Mouse (Mus musculus) myocyte (in vitro differentiated cells): ENCODE results near the gene Cabp2. TPM values are rescaled to one million over a fixed set of nuclear protein-coding genes. Genes with fewer than 3 reads are reported as not detected.
"Not testable (repeated sequence)": the region's sequence is repeated elsewhere in the genome, so short reads cannot be mapped to it uniquely, and the experiment has no call there.

Experiments used
- H3K27me3 ChIP-seq: one replicate; pipeline ENCODE4 v1.6.1; 2011; ENCODE audit not compliant: control insufficient read depth, insufficient read depth, insufficient read length
- H3K36me3 ChIP-seq: one replicate; pipeline ENCODE4 v1.6.1; 2011; ENCODE audit not compliant: control insufficient read depth, insufficient read depth
- H3K4me2 ChIP-seq: one replicate; pipeline ENCODE4 v1.6.1; 2011; ENCODE audit warnings: low read depth, control low read depth
- H3K4me3 ChIP-seq: one replicate; pipeline ENCODE4 v1.5.1; 2011; ENCODE audit warnings: mild to moderate bottlenecking, control low read depth, moderate library complexity
- H3K79me2 ChIP-seq: one replicate; pipeline ENCODE4 v1.6.1; 2011; ENCODE audit not compliant: control insufficient read depth, insufficient read depth
- H3ac ChIP-seq: one replicate; pipeline ENCODE4 v1.6.1; 2011; ENCODE audit not compliant: control insufficient read depth, insufficient read length
- CEBPB ChIP-seq: IDR thresholded peaks from 2 replicates; pipeline ENCODE4 v1.6.1; 2011; ENCODE audit warnings: mild to moderate bottlenecking, moderate library complexity; ENCODE audit not compliant: poor library complexity, insufficient read depth, severe bottlenecking
- E2F4 ChIP-seq: IDR thresholded peaks from one replicate; pipeline ENCODE4 v1.6.1; 2011; ENCODE audit warnings: mild to moderate bottlenecking, control low read depth, moderate library complexity; ENCODE audit not compliant: insufficient read depth
- MAX ChIP-seq: IDR thresholded peaks from one replicate; pipeline ENCODE4 v1.6.1; 2011; ENCODE audit warnings: low read depth, mild to moderate bottlenecking, control low read depth
- MYOD1 ChIP-seq, 3 experiments: IDR thresholded peaks; one replicate each; pipeline ENCODE4 v1.6.1; 2011; ENCODE audit warnings: control low read depth in 2 of 3, low read depth in 2 of 3, mild to moderate bottlenecking in 2 of 3, moderate library complexity in 1 of 3; ENCODE audit not compliant: insufficient read length in 2 of 3, control insufficient read depth in 1 of 3
- MYOG ChIP-seq, 3 experiments: IDR thresholded peaks; one replicate each; pipeline ENCODE4 v1.6.1; 2011; ENCODE audit warnings: control low read depth in 2 of 3, low read depth in 2 of 3, mild to moderate bottlenecking in 2 of 3; ENCODE audit not compliant: insufficient read length in 2 of 3, control insufficient read depth in 1 of 3, insufficient read depth in 1 of 3
- POLR2A ChIP-seq: IDR thresholded peaks from one replicate; pipeline ENCODE4 v1.6.1; 2011; ENCODE audit warnings: low read depth, mild to moderate bottlenecking, control low read depth, moderate library complexity; ENCODE audit not compliant: insufficient read length
- POLR2AphosphoS2 ChIP-seq: IDR thresholded peaks from one replicate; pipeline ENCODE4 v1.6.1; 2011; ENCODE audit warnings: low read depth, control low read depth; ENCODE audit not compliant: insufficient read length
- REST ChIP-seq: IDR thresholded peaks from one replicate; pipeline ENCODE4 v1.6.1; 2011; ENCODE audit warnings: mild to moderate bottlenecking, control low read depth, moderate library complexity; ENCODE audit not compliant: insufficient read depth, insufficient read length
- SRF ChIP-seq: IDR thresholded peaks from one replicate; pipeline ENCODE4 v1.6.1; 2011; ENCODE audit warnings: low read depth; ENCODE audit not compliant: control insufficient read depth, insufficient read length
- TCF12 ChIP-seq: IDR thresholded peaks from one replicate; pipeline ENCODE4 v1.6.1; 2011; ENCODE audit warnings: mild to moderate bottlenecking, control low read depth; ENCODE audit not compliant: poor library complexity, insufficient read depth, severe bottlenecking
- TCF3 ChIP-seq: IDR thresholded peaks from one replicate; pipeline ENCODE4 v1.6.1; 2011; ENCODE audit warnings: low read depth, control low read depth; ENCODE audit not compliant: insufficient read length
- USF1 ChIP-seq: IDR thresholded peaks from one replicate; pipeline ENCODE4 v1.6.1; 2011; ENCODE audit warnings: low read depth, mild to moderate bottlenecking, control low read depth, moderate library complexity
- polyA plus RNA-seq: library from polyadenylated mRNA; unstranded; fragments of >200 nt; fragmentation: generic; extraction: Trizol; gene quantifications from one replicate; pipeline ENCODE4 v1.2.1, GENCODE M21; 2012; ENCODE audit warnings: missing spikeins

The Cabp2 gene
- polyA plus RNA-seq, 1 experiment: not detected

DNA sequence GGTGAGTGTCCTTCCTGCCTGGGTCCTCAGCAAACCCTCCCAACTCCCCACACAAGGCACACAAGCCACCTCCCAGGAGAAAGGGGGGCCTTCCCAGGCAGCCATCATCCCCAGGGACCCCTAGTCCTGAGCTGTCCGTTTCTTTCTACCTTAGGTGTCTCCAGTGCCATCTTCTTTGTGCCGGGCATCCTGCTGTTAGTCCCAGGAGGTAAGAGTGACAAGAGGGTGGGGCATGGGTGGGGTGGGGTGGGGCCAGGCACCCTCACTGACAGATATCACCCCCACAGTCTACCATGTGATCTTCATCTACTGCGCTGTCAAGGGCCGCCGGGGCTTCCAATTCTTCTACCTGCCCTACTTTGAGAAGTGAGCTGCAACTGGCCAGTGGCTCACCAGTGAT lies 49.7 kb downstream of the Cabp2 start:
- Histone ChIP-seq H3ac (no peak overlapping the region), H3K79me2 (peaks cover 15% of the 10 kb centered on the region), H3K27me3 (no peaks in the 10 kb centered on the region), H3K36me3 (peaks cover 18% of the 10 kb centered on the region), H3K4me2 (no peak overlapping the region), H3K4me3 (no peak overlapping the region)
- TF ChIP-seq MYOD1 (IDR thresholded peaks at IDR 0.05; ENCODE audit: control insufficient read depth in 1 of 3, insufficient read length in 2 of 3, low read depth in 2 of 3) (no peak), TCF3 (no peak), MAX (no peak), SRF (no peak), POLR2A (no peak), USF1 (no peak), REST (no peak), MYOG (IDR thresholded peaks at IDR 0.05; ENCODE audit: control insufficient read depth in 1 of 3, insufficient read depth in 1 of 3, insufficient read length in 2 of 3, low read depth in 2 of 3) (no peak), E2F4 (no peak), CEBPB (no peak), POLR2AphosphoS2 (no peak), TCF12 (no peak)

DNA sequence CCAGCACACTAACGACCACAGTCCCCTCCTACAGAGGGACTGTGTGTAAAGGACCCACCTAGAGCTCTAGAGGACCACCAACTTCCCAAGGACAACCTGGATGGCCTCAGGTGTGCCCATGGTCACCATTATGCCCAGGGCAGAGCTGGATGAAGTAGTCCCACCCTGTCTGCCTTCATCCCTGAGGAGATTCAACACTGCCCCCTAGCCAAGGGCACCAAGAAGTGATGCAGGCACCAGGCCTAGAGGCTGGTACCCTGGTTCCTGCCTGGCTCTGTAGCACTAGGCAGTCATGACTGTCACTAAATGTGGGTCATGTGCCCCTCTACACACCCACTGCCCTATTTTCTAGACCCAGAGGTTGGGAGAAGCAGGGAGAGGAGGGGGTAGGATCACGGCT lies 50.4 kb downstream of the Cabp2 start:
- Histone ChIP-seq H3K79me2 (peaks cover 10% of the 10 kb centered on the region), H3K27me3 (no peaks in the 10 kb centered on the region), H3ac (no peak overlapping the region), H3K4me3 (no peak overlapping the region), H3K4me2 (no peak overlapping the region), H3K36me3 (peaks cover 18% of the 10 kb centered on the region)
- TF ChIP-seq USF1: no peak

DNA sequence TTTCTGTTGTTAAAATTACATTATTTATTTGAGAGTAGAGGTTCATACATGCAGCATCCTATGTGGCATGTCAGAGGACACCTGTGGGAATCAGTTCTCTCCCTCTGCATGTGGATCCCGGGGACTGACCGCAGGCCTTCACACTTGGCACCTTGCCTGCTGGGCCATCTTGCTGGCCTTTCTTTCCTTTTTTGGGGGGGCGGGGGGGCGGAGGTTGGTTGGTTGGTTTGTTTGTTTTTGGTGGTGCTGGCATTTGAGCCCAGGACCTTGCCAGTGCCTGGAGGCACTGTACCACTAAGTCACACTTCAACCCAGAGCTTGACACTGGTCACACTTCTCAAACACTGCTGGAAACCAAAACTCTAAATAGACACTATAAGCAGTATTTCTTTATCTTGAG lies 53.0 kb downstream of the Cabp2 start:
- Histone ChIP-seq H3K27me3 (no peaks in the 10 kb centered on the region), H3K4me3 (no peak overlapping the region), H3K36me3 (peaks cover 18% of the 10 kb centered on the region), H3K79me2 (no peaks in the 10 kb centered on the region), H3K4me2 (no peak overlapping the region), H3ac (no peak overlapping the region)
- no peak for TF ChIP-seq USF1

DNA sequence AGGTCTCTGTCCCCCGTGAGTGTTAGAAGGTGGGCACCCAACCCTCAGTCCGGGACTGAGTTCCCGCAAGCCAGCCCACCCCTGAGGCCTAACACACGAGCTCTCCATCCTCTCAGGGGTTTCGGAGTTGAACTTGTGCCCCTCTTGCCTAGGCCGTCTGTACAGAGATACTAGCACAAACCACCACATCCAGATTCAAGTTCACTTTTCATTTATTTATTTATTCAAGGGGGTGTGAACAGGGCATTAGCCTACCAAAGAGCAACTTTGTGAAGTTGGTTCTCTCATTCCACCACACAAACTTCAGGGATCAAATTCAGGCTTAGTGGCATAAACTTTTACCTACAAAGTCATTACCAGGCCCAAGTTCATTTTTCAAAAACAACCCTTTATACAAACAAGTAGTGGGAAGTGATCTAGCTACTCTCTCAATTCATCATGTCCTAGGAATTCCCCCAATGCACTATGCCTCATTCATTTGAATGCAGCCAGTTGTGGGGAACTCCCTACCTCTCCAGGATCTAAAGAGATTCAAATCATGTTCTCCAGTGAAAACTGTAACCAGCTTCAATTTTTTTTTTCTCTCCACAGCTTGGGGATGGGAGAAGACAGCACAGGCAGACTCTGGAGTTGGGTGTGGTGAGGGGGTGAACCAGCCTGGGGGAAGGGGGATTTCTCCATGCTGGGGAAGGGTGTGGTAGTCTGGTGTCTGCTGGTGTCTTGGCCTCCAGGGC lies 54.0 kb downstream of the Cabp2 start:
- H3K27me3 ChIP-seq, H3K79me2 ChIP-seq, H3ac ChIP-seq, H3K4me3 ChIP-seq, H3K4me2 ChIP-seq: not testable (repeated sequence)
- peaks cover 12% of the 10 kb centered on the region for H3K36me3 ChIP-seq

DNA sequence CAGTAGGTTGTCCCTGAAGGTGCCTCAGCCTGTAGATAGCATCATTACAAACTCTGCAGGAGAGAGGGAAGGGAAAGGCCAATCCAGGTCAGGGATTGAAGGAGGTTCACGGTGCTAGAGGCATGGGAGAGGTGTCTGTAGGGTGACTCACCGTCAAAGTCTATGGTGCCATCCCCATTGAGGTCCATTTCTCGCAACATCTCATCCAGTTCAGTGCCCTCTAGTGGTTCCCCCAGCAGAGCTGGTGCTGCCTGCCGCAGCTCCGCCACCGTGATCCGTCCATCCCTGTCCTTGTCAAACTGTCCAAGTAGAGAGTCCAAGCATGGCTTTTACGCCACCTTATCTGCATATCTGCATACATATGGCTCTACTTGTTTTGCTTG lies 54.6 kb downstream of the Cabp2 start:
- H3K4me2 ChIP-seq, H3K27me3 ChIP-seq, H3K79me2 ChIP-seq, H3ac ChIP-seq, H3K4me3 ChIP-seq: not testable (repeated sequence)
- H3K36me3 ChIP-seq: peaks cover 12% of the 10 kb centered on the region

DNA sequence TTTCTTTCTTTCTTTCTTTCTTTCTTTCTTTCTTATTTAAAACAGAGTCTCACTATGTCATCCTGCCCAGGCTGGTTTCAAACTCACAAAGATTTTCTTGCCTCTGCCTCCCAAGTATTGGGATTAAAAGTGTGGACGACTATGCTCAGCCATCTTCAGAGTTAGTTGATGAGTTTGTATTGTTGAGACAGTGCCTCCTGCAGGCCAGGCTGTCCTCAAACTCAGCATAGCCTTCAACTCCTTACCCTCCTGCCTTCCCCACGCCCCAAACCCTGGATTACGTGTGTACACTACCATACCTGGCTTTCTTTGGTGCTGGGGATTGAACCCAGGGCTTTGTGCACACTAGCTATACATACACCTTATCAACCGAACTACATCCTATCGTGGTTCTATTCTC lies 55.1 kb downstream of the Cabp2 start:
- Histone ChIP-seq H3K36me3 (peaks cover 12% of the 10 kb centered on the region), H3ac (no peak overlapping the region), H3K27me3 (no peaks in the 10 kb centered on the region), H3K4me3 (no peak overlapping the region), H3K79me2 (no peaks in the 10 kb centered on the region), H3K4me2 (no peak overlapping the region)
- TF ChIP-seq MYOD1 (IDR thresholded peaks at IDR 0.05; ENCODE audit: control insufficient read depth in 1 of 3, insufficient read length in 2 of 3, low read depth in 2 of 3): no peak

Other genes with a start within 250 kb of the Cabp2 start
- 35.5 TPM for gene Chka, start 229.8 kb upstream of the Cabp2 start, polyA plus RNA-seq
- 50.9 TPM for gene Tcirg1, start 174.4 kb upstream of the Cabp2 start, polyA plus RNA-seq
- gene Ndufs8, start 168.8 kb upstream of the Cabp2 start, polyA plus RNA-seq: 482 TPM
- gene Aldh3b1, start 151.8 kb upstream of the Cabp2 start, polyA plus RNA-seq: 51.8 TPM
- 4.0 TPM for gene Unc93b1, start 146.4 kb upstream of the Cabp2 start, polyA plus RNA-seq
- gene Aldh3b3, start 122.9 kb upstream of the Cabp2 start, polyA plus RNA-seq: 1.2 TPM
- 0.11 TPM for gene Aldh3b2, start 109.2 kb upstream of the Cabp2 start, polyA plus RNA-seq
- 6.3 TPM for gene Acy3, start 95.0 kb upstream of the Cabp2 start, polyA plus RNA-seq
- 0.04 TPM for gene Tbx10, start 88.8 kb upstream of the Cabp2 start, polyA plus RNA-seq
- gene Nudt8, start 81.0 kb upstream of the Cabp2 start, polyA plus RNA-seq: 36.9 TPM
- gene Gm49405, start 81.0 kb upstream of the Cabp2 start, polyA plus RNA-seq: 0.50 TPM
- 2.5 TPM for gene Doc2g, start 78.3 kb upstream of the Cabp2 start, polyA plus RNA-seq
- gene Ndufv1, start 68.8 kb upstream of the Cabp2 start, polyA plus RNA-seq: 405 TPM
- gene Gstp1, start 43.6 kb upstream of the Cabp2 start, polyA plus RNA-seq: 768 TPM
- gene Gstp2, start 35.6 kb upstream of the Cabp2 start, polyA plus RNA-seq: 6.7 TPM
- gene Gstp3, start 22.0 kb upstream of the Cabp2 start, polyA plus RNA-seq: 0.25 TPM
- 148 TPM for gene Cdk2ap2, start 15.6 kb downstream of the Cabp2 start, polyA plus RNA-seq
- 42.3 TPM for gene Pitpnm1, start 18.4 kb downstream of the Cabp2 start, polyA plus RNA-seq
- gene Aip, start 44.3 kb downstream of the Cabp2 start, polyA plus RNA-seq: 250 TPM
- not detected for gene Gpr152, start 58.2 kb downstream of the Cabp2 start, polyA plus RNA-seq
- gene Cabp4, start 62.5 kb downstream of the Cabp2 start, polyA plus RNA-seq: 0.10 TPM
- gene Coro1b, start 67.0 kb downstream of the Cabp2 start, polyA plus RNA-seq: 238 TPM
- 4.9 TPM for gene Ptprcap, start 72.0 kb downstream of the Cabp2 start, polyA plus RNA-seq
- gene Rps6kb2, start 81.8 kb downstream of the Cabp2 start, polyA plus RNA-seq: 42.0 TPM
- gene Carns1, start 93.9 kb downstream of the Cabp2 start, polyA plus RNA-seq: 8.2 TPM
- gene Tbc1d10c, start 109.7 kb downstream of the Cabp2 start, polyA plus RNA-seq: 0.67 TPM
- 702 TPM for gene Ppp1ca, start 110.5 kb downstream of the Cabp2 start, polyA plus RNA-seq
- 16.7 TPM for gene Rad9a, start 120.1 kb downstream of the Cabp2 start, polyA plus RNA-seq
- 11.5 TPM for gene Clcf1, start 132.7 kb downstream of the Cabp2 start, polyA plus RNA-seq
- gene AC109138.7, start 132.8 kb downstream of the Cabp2 start, polyA plus RNA-seq: not detected
- gene Pold4, start 150.3 kb downstream of the Cabp2 start, polyA plus RNA-seq: 166 TPM
- 0.17 TPM for gene Ssh3, start 187.6 kb downstream of the Cabp2 start, polyA plus RNA-seq
- 1.7 TPM for gene Ankrd13d, start 201.6 kb downstream of the Cabp2 start, polyA plus RNA-seq
- 56.3 TPM for gene Grk2, start 224.6 kb downstream of the Cabp2 start, polyA plus RNA-seq